Mouse (Mus musculus): ENCODE data around the gene Sdsl.

GRCm38 (mm10) chr5:120507311-120507710, 34.7 kb upstream of the Sdsl start:
- TF ChIP-seq CTCF (IDR thresholded peaks at IDR 0.05; ENCODE audit: control insufficient read depth, insufficient read depth, insufficient read length) = no peak
- TF ChIP-seq USF1 (IDR thresholded peaks at IDR 0.05; ENCODE audit: low read depth) = no peak
- TF ChIP-seq CEBPB (IDR thresholded peaks at IDR 0.05; ENCODE audit: low read depth) = no peak
- no peak for TF ChIP-seq MYOG (IDR thresholded peaks at IDR 0.05; ENCODE audit: control insufficient read depth, extremely low read depth, insufficient read length)
